29 mouse cellular contexts compared by ENCODE assay signal in the genomic region with DNA sequence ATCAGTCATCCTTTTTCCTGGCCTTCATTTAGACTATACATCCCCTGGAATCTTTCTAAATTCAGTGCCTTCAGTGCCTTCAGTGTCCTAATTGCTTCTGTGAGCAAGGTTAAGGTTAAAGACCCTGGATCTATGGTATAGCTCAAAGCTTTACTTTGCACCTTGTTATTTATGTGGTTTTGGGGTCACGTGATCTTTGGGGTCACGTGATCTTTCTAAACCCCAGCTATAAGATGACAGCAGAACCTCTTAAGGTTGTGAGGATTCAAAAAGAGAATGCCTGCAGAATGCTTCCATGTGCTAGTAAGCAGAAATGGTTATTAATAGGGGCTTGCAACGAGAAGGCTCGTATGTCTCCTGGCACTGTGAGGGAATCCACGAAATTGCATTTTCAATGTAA. TPM values are rescaled to one million over a fixed set of nuclear protein-coding genes. Genes with fewer than 3 reads are reported as not detected.
DNase-seq lines count a peak whose midpoint lies in the region; ATAC-seq and TF ChIP-seq lines count a peak whose summit lies in the region.
"Had no signal": no experiment of that assay in that cellular context is flagged by ENCODE, and none has a peak within 500 bp of the region (broad histone marks: within the 10 kb centered on the region; RNA-seq: fewer than 3 reads in every experiment).

No protein-coding gene starts in this region.

- TF ChIP-seq EP300 in MEL (IDR thresholded peaks at IDR 0.05; ENCODE audit: low read depth in 1 of 2, low read length in 2 of 2): no peak

- H3K27ac ChIP-seq in kidney, embryonic 15.5 days: peak overlapping the region; percentile 59; the same call in 1 of the 2 replicates
- no peak overlapping the region for H3K27ac ChIP-seq in MEL (ENCODE audit: control insufficient read depth, low read depth, low read length)
- H3K27ac ChIP-seq in gastrocnemius, adult 2 months: no peak overlapping the region
- H3K27ac ChIP-seq in neural tube, embryonic 15.5 days (replicated peaks): no peak overlapping the region
- H3K27ac ChIP-seq: embryonic facial prominence, embryonic 10.5 days; embryonic facial prominence, embryonic 13.5 days; forebrain, embryonic 12.5 days; forebrain, embryonic 15.5 days; heart, embryonic 15.5 days; hindbrain, embryonic 10.5 days; hindbrain, embryonic 13.5 days had no signal

- no peak for DNase-seq in kidney, postnatal 25 days
- DNase-seq in MEL (ENCODE audit: low read depth, low spot score): no peak
- no peak for DNase-seq in gastrocnemius, adult 2 months
- DNase-seq: adrenal gland, adult 8-10 months; adrenal gland, postnatal 25 days; cerebellum, adult 11-12 months; cerebellum, adult 8-10 months; cerebellum, postnatal 10 days; cerebellum, postnatal 36 days; embryo, embryonic 11 days; gastrocnemius, postnatal 10 days; gastrocnemius, postnatal 36 days; heart, postnatal 10 days; heart, postnatal 36 days had no signal

- no peaks in the 10 kb centered on the region for H3K9me3 ChIP-seq in kidney, embryonic 15.5 days (replicated peaks)
- H3K9me3 ChIP-seq in MEL (replicated peaks; ENCODE audit: insufficient read depth, low read length): no peaks in the 10 kb centered on the region
- H3K9me3 ChIP-seq in neural tube, embryonic 15.5 days (replicated peaks): no peaks in the 10 kb centered on the region
- H3K9me3 ChIP-seq: embryonic facial prominence, embryonic 10.5 days; embryonic facial prominence, embryonic 13.5 days; forebrain, embryonic 12.5 days; forebrain, embryonic 15.5 days; heart, embryonic 12.5 days; heart, embryonic 15.5 days; hindbrain, embryonic 10.5 days; hindbrain, embryonic 13.5 days had no signal

- no peak for ATAC-seq in kidney, embryonic 15.5 days (replicated peaks; ENCODE audit: low FRiP score)
- ATAC-seq in neural tube, embryonic 15.5 days (ENCODE audit: low FRiP score): no peak
- ATAC-seq: forebrain, embryonic 15.5 days; hindbrain, embryonic 16.5 days; Patski had no signal

- 83% methylated on average over 5 of the region's 5 CpGs for WGBS in kidney, embryonic 15.5 days
- 86% methylated on average over 5 of the region's 5 CpGs for WGBS in neural tube, embryonic 15.5 days

- no peak overlapping the region for H3K4me2 ChIP-seq in kidney, embryonic 15.5 days
- H3K4me2 ChIP-seq in neural tube, embryonic 15.5 days: no peak overlapping the region
- H3K4me2 ChIP-seq: embryonic facial prominence, embryonic 13.5 days; forebrain, embryonic 12.5 days; forebrain, embryonic 15.5 days; heart, embryonic 12.5 days; heart, embryonic 15.5 days; hindbrain, embryonic 13.5 days had no signal

- no peak overlapping the region for H3K9ac ChIP-seq in kidney, embryonic 15.5 days
- H3K9ac ChIP-seq in MEL (ENCODE audit: control insufficient read depth, low read depth, low read length, poor library complexity, severe bottlenecking): no peak overlapping the region
- H3K9ac ChIP-seq in neural tube, embryonic 15.5 days (replicated peaks): no peak overlapping the region
- H3K9ac ChIP-seq: embryonic facial prominence, embryonic 13.5 days; forebrain, embryonic 12.5 days; forebrain, embryonic 15.5 days; heart, embryonic 12.5 days; heart, embryonic 15.5 days; hindbrain, embryonic 13.5 days had no signal

- intact Hi-C loops in gastrocnemius, adult 2 months (cut with DNase I): no loop called here

- no peak for TF ChIP-seq POLR2A in MEL (IDR thresholded peaks at IDR 0.05; ENCODE audit: control insufficient read depth in 1 of 2, insufficient read depth in 1 of 2, low read depth in 1 of 2, low read length in 2 of 2, poor library complexity in 1 of 2)

- TF ChIP-seq CTCF in C2C12 (IDR thresholded peaks at IDR 0.05; ENCODE audit: control insufficient read depth, insufficient read depth, insufficient read length): no peak
- TF ChIP-seq CTCF in MEL (IDR thresholded peaks at IDR 0.05 in 2 of 3, conservative IDR thresholded peaks at IDR 0.05 in 1 of 3; ENCODE audit: control insufficient read depth in 1 of 3, insufficient read depth in 1 of 3, low read depth in 2 of 3, low read length in 3 of 3, poor library complexity in 1 of 3, severe bottlenecking in 1 of 3): no peak
- no peak for TF ChIP-seq CTCF in gastrocnemius, adult 2 months (IDR thresholded peaks at IDR 0.05)

- no peak overlapping the region for H3ac ChIP-seq in C2C12 (ENCODE audit: control insufficient read depth, insufficient read length, low read depth)

- H3K36me3 ChIP-seq in kidney, embryonic 15.5 days: peaks cover 46% of the 10 kb centered on the region
- peaks cover 30% of the 10 kb centered on the region for H3K36me3 ChIP-seq in C2C12 (ENCODE audit: control insufficient read depth, insufficient read depth)
- H3K36me3 ChIP-seq in MEL (ENCODE audit: control insufficient read depth in 1 of 2, insufficient read depth in 2 of 2, low read length in 2 of 2): peaks cover 0 to 22% of the 10 kb centered on the region in 2 experiments; a peak in 2 of 4 replicates
- H3K36me3 ChIP-seq in neural tube, embryonic 15.5 days: peaks cover 31% of the 10 kb centered on the region

- no peaks in the 10 kb centered on the region for H3K79me3 ChIP-seq in C2C12 (ENCODE audit: low read depth)

- no peaks in the 10 kb centered on the region for H3K4me1 ChIP-seq in kidney, embryonic 15.5 days
- no peaks in the 10 kb centered on the region for H3K4me1 ChIP-seq in MEL (ENCODE audit: control insufficient read depth in 1 of 2, insufficient read depth in 2 of 2, low read length in 2 of 2)
- no peaks in the 10 kb centered on the region for H3K4me1 ChIP-seq in neural tube, embryonic 15.5 days
- H3K4me1 ChIP-seq: embryonic facial prominence, embryonic 10.5 days; embryonic facial prominence, embryonic 13.5 days; forebrain, embryonic 12.5 days; forebrain, embryonic 15.5 days; heart, embryonic 12.5 days; heart, embryonic 15.5 days; hindbrain, embryonic 10.5 days; hindbrain, embryonic 13.5 days had no signal

- H3K79me2 ChIP-seq in C2C12 (ENCODE audit: control insufficient read depth, insufficient read depth) (no peaks in the 10 kb centered on the region), MEL (ENCODE audit: control insufficient read depth, insufficient read depth, low read length, poor library complexity) (no peaks in the 10 kb centered on the region)

- H3K27me3 ChIP-seq in kidney, embryonic 15.5 days: no peaks in the 10 kb centered on the region
- H3K27me3 ChIP-seq in C2C12 (ENCODE audit: control insufficient read depth, insufficient read depth, insufficient read length) (no peaks in the 10 kb centered on the region), MEL (ENCODE audit: control insufficient read depth in 1 of 2, insufficient read depth in 2 of 2, low read length in 2 of 2) (no peaks in the 10 kb centered on the region)
- no peaks in the 10 kb centered on the region for H3K27me3 ChIP-seq in neural tube, embryonic 15.5 days (replicated peaks)
- H3K27me3 ChIP-seq: embryonic facial prominence, embryonic 13.5 days; forebrain, embryonic 12.5 days; forebrain, embryonic 15.5 days; heart, embryonic 12.5 days; heart, embryonic 15.5 days; hindbrain, embryonic 13.5 days; Patski had no signal

- H3K4me3 ChIP-seq in kidney, embryonic 15.5 days (replicated peaks): no peak overlapping the region
- no peak overlapping the region for H3K4me3 ChIP-seq in C2C12 (ENCODE audit: insufficient read depth, poor library complexity, severe bottlenecking)
- no peak overlapping the region for H3K4me3 ChIP-seq in MEL (ENCODE audit: control insufficient read depth in 1 of 2, insufficient read depth in 1 of 2, low read depth in 2 of 2, low read length in 2 of 2)
- H3K4me3 ChIP-seq in gastrocnemius, adult 2 months: no peak overlapping the region
- H3K4me3 ChIP-seq in neural tube, embryonic 15.5 days (replicated peaks): no peak overlapping the region
- H3K4me3 ChIP-seq: embryonic facial prominence, embryonic 10.5 days; embryonic facial prominence, embryonic 13.5 days; erythroblast, embryonic 14.5 days; forebrain, embryonic 12.5 days; forebrain, embryonic 15.5 days; heart, embryonic 12.5 days; heart, embryonic 15.5 days; hindbrain, embryonic 10.5 days; hindbrain, embryonic 13.5 days had no signal

- no peak for TF ChIP-seq RAD21 in MEL (IDR thresholded peaks at IDR 0.05; ENCODE audit: low read depth, low read length)

TF ChIP-seq in C2C12, 6 proteins besides CTCF, POLR2A, EP300 and RAD21 (continues in another document):
- TF ChIP-seq MYOD1 (IDR thresholded peaks at IDR 0.05; ENCODE audit: control insufficient read depth, insufficient read length, low read depth) (no peak), MYOG (IDR thresholded peaks at IDR 0.05; ENCODE audit: control insufficient read depth, extremely low read depth, insufficient read length) (no peak), FOSL1 (IDR thresholded peaks at IDR 0.05; ENCODE audit: insufficient read depth, low read length, poor library complexity, severe bottlenecking) (no peak)

TF ChIP-seq in MEL, 35 proteins besides CTCF, POLR2A, EP300 and RAD21 (continues in another document):
- 0 out of 4 replicates have a peak, but pooled peaks of 1 of the 2 experiments have one; percentile 28 for TF ChIP-seq USF2 (IDR thresholded peaks at IDR 0.05; ENCODE audit: borderline replicate concordance in 1 of 2, insufficient read depth in 1 of 2, low read depth in 1 of 2, low read length in 2 of 2)
- peak; percentile 72; the same call in 1 of the 2 replicates for TF ChIP-seq POLR2AphosphoS2 (IDR thresholded peaks at IDR 0.05; ENCODE audit: low read length)

RNA-seq across cellular contexts. Expression of gene Cyp2c23, which starts 4.4 kb away (rescaled TPM):
- 0.27 and 0.66 TPM in 2 replicates for polyA plus RNA-seq in kidney, embryonic 15.5 days (2015; fragmentation: Nextera tagmentation; extraction: Ambion mirVana)
- not detected for polyA plus RNA-seq in C2C12 (2012; fragmentation: generic; extraction: Trizol)
- not detected in 2 replicates for total RNA-seq in MEL (2012; rRNA removed)
- not detected for polyA plus RNA-seq in MEL (2012; ENCODE audit: insufficient read depth in 1 of 2, insufficient read length in 2 of 2, low read depth in 1 of 2, low replicate concordance in 2 of 2, missing spikeins in 1 of 2)
- total RNA-seq in gastrocnemius, adult 2 months (2021): not detected
- 0.09 TPM in 1 of 2 replicates, not detected in the other for polyA plus RNA-seq in neural tube, embryonic 15.5 days (2015; fragmentation: Nextera tagmentation; extraction: Ambion mirVana)
- total RNA-seq: gastrocnemius, postnatal 10 days; granulocyte monocyte progenitor cell, adult 5-6 weeks had no signal
- polyA plus RNA-seq: embryonic facial prominence, embryonic 10.5 days; embryonic facial prominence, embryonic 13.5 days; erythroblast, embryonic 14.5 days; forebrain, embryonic 12.5 days; forebrain, embryonic 15.5 days; heart, embryonic 15.5 days; hindbrain, embryonic 10.5 days; hindbrain, embryonic 13.5 days; hindbrain, embryonic 16.5 days had no signal

RNA-seq across cellular contexts. Expression of gene Erlin1, which starts 36.2 kb away (rescaled TPM):
- 46.5 and 51.4 TPM in 2 replicates for polyA plus RNA-seq in kidney, embryonic 15.5 days (2015; fragmentation: Nextera tagmentation; extraction: Ambion mirVana)
- 14.8 TPM for polyA plus RNA-seq in C2C12 (2012; fragmentation: generic; extraction: Trizol)
- 23.8 and 25.0 TPM in 2 replicates for total RNA-seq in MEL (2012; rRNA removed)
- polyA plus RNA-seq in MEL (2012; ENCODE audit: insufficient read depth in 1 of 2, insufficient read length in 2 of 2, low read depth in 1 of 2, low replicate concordance in 2 of 2, missing spikeins in 1 of 2): 100 to 1,000 TPM in 1 of 2 experiments, 10 to 100 TPM in 1; 39.5 to 108 TPM
- 1 to 10 TPM; 3.4 to 5.1 TPM for total RNA-seq in gastrocnemius, adult 2 months (2021)
- 20.2 and 22.8 TPM in 2 replicates for polyA plus RNA-seq in neural tube, embryonic 15.5 days (2015; fragmentation: Nextera tagmentation; extraction: Ambion mirVana)

RNA-seq across cellular contexts. Expression of gene Cpn1, which starts 47.0 kb away (rescaled TPM):
- polyA plus RNA-seq in kidney, embryonic 15.5 days (2015; fragmentation: Nextera tagmentation; extraction: Ambion mirVana): 51.0 and 53.5 TPM in 2 replicates
- polyA plus RNA-seq in C2C12 (2012; fragmentation: generic; extraction: Trizol): 0.09 TPM
- total RNA-seq in MEL (2012; rRNA removed): 0.27 and 0.39 TPM in 2 replicates
- polyA plus RNA-seq in MEL (2012; ENCODE audit: insufficient read depth in 1 of 2, insufficient read length in 2 of 2, low read depth in 1 of 2, low replicate concordance in 2 of 2, missing spikeins in 1 of 2): under 1 TPM in 1 of 2 experiments, not detected in 1; 0.33 TPM
- not detected for total RNA-seq in gastrocnemius, adult 2 months (2021)
- 0.10 and 1.3 TPM in 2 replicates for polyA plus RNA-seq in neural tube, embryonic 15.5 days (2015; fragmentation: Nextera tagmentation; extraction: Ambion mirVana)
- total RNA-seq: adrenal gland, postnatal 25 days; gastrocnemius, postnatal 10 days; gastrocnemius, postnatal 36 days; granulocyte monocyte progenitor cell, adult 5-6 weeks; heart, postnatal 10 days had no signal
- polyA plus RNA-seq: embryonic facial prominence, embryonic 13.5 days had no signal

Comparison
In these comparisons a context has a peak if more than half of its experiments do, and no peak if none do; other contexts are left out.
1. RNA of gene Cpn1, which starts 47.0 kb away (polyA plus RNA-seq): 51.0 to 53.5 TPM in kidney, embryonic 15.5 days; 0.33 TPM in MEL, 0.10 to 1.3 TPM in neural tube, embryonic 15.5 days and 0.09 TPM in C2C12 (single experiment); every median in the first group is over 10 times any median in the second.